Mouse (Mus musculus) E14TG2a.4 (cell line): Measurements from ENCODE around the gene Gm266.

Experiments used
- CTCF ChIP-seq: conservative IDR thresholded peaks from 2 replicates; pipeline ENCODE4 v1.5.1; 2014; ENCODE audit warnings: low read length
- NANOG ChIP-seq: IDR thresholded peaks from 2 replicates; pipeline ENCODE4 v1.6.1; 2014; ENCODE audit warnings: borderline replicate concordance, low read length, mixed read lengths
- POU5F1 ChIP-seq: IDR thresholded peaks from 2 replicates; pipeline ENCODE4 v1.6.1; 2014; ENCODE audit warnings: low read length, borderline replicate concordance

GRCm38 (mm10) chr12:111517901-111518300 lies 32.3 kb upstream of the Gm266 start:
- TF ChIP-seq CTCF (no peak), NANOG (no peak), POU5F1 (no peak)
